Mouse (Mus musculus): ENCODE results near the gene Pde4a. TPM values are rescaled to one million over a fixed set of nuclear protein-coding genes. Genes with fewer than 3 reads are reported as not detected.

The Pde4a gene
- polyA plus RNA-seq, 1 experiment: 9.5 TPM

GRCm38 (mm10) chr9:21168161-21169123 lies 2.9 kb downstream of the Pde4a start:
- no peak overlapping the region for H3K4me3 ChIP-seq (ENCODE audit: low read depth, low read length)
- TF ChIP-seq CTCF (IDR thresholded peaks at IDR 0.05; ENCODE audit: low read depth, low read length) (peak; percentile 92), EP300 (IDR thresholded peaks at IDR 0.05; ENCODE audit: insufficient read depth, low read depth, low read length) (no peak)
- no peak overlapping the region for H3K9ac ChIP-seq (ENCODE audit: low read depth, poor library complexity, severe bottlenecking)
- H3K9me3 ChIP-seq (replicated peaks; ENCODE audit: control insufficient read depth, insufficient read depth, low read length, poor library complexity, severe bottlenecking): no peaks in the 10 kb centered on the region
- H3K4me1 ChIP-seq (ENCODE audit: control insufficient read depth, insufficient read depth, low read length): no peaks in the 10 kb centered on the region
- no peak overlapping the region for H3K27ac ChIP-seq (ENCODE audit: insufficient read depth, low read length)
- H3K27me3 ChIP-seq (ENCODE audit: control insufficient read depth, insufficient read depth, low read length, poor library complexity, severe bottlenecking): peaks cover 5% of the 10 kb centered on the region
- no peaks in the 10 kb centered on the region for H3K36me3 ChIP-seq (ENCODE audit: control insufficient read depth, insufficient read depth, low read length, poor library complexity, severe bottlenecking)

GRCm38 (mm10) chr9:21169157-21169556 lies 3.6 kb downstream of the Pde4a start:
- H3K9ac ChIP-seq (ENCODE audit: low read depth, poor library complexity, severe bottlenecking): no peak overlapping the region
- H3K36me3 ChIP-seq (ENCODE audit: control insufficient read depth, insufficient read depth, low read length, poor library complexity, severe bottlenecking): no peaks in the 10 kb centered on the region
- H3K27ac ChIP-seq (ENCODE audit: insufficient read depth, low read length): no peak overlapping the region
- no peaks in the 10 kb centered on the region for H3K9me3 ChIP-seq (replicated peaks; ENCODE audit: control insufficient read depth, insufficient read depth, low read length, poor library complexity, severe bottlenecking)
- H3K27me3 ChIP-seq (ENCODE audit: control insufficient read depth, insufficient read depth, low read length, poor library complexity, severe bottlenecking): peaks cover 5% of the 10 kb centered on the region
- H3K4me1 ChIP-seq (ENCODE audit: control insufficient read depth, insufficient read depth, low read length): no peaks in the 10 kb centered on the region
- no peak for TF ChIP-seq EP300 (IDR thresholded peaks at IDR 0.05; ENCODE audit: insufficient read depth, low read depth, low read length)
- TF ChIP-seq CTCF (IDR thresholded peaks at IDR 0.05; ENCODE audit: low read depth, low read length): no peak
- no peak for TF ChIP-seq POLR2A (IDR thresholded peaks at IDR 0.05; ENCODE audit: insufficient read depth, low read length)
- H3K4me3 ChIP-seq (ENCODE audit: low read depth, low read length): no peak overlapping the region

GRCm38 (mm10) chr9:21172364-21172763 lies 6.8 kb downstream of the Pde4a start:
- Histone ChIP-seq H3K4me3 (ENCODE audit: low read depth, low read length) (no peak overlapping the region), H3K9me3 (replicated peaks; ENCODE audit: control insufficient read depth, insufficient read depth, low read length, poor library complexity, severe bottlenecking) (no peaks in the 10 kb centered on the region), H3K27ac (ENCODE audit: insufficient read depth, low read length) (no peak overlapping the region), H3K36me3 (ENCODE audit: control insufficient read depth, insufficient read depth, low read length, poor library complexity, severe bottlenecking) (no peaks in the 10 kb centered on the region), H3K27me3 (ENCODE audit: control insufficient read depth, insufficient read depth, low read length, poor library complexity, severe bottlenecking) (no peaks in the 10 kb centered on the region), H3K4me1 (ENCODE audit: control insufficient read depth, insufficient read depth, low read length) (no peaks in the 10 kb centered on the region), H3K9ac (ENCODE audit: low read depth, poor library complexity, severe bottlenecking) (no peak overlapping the region)
- TF ChIP-seq POLR2A (IDR thresholded peaks at IDR 0.05; ENCODE audit: insufficient read depth, low read length): no peak
- no peak for TF ChIP-seq CTCF (IDR thresholded peaks at IDR 0.05; ENCODE audit: low read depth, low read length)
- no peak for TF ChIP-seq EP300 (IDR thresholded peaks at IDR 0.05; ENCODE audit: insufficient read depth, low read depth, low read length)

GRCm38 (mm10) chr9:21180402-21180801 lies 14.9 kb downstream of the Pde4a start:
- TF ChIP-seq CTCF (IDR thresholded peaks at IDR 0.05; ENCODE audit: low read depth, low read length) (no peak), POLR2A (IDR thresholded peaks at IDR 0.05; ENCODE audit: insufficient read depth, low read length) (no peak), EP300 (IDR thresholded peaks at IDR 0.05; ENCODE audit: insufficient read depth, low read depth, low read length) (no peak)
- no peaks in the 10 kb centered on the region for H3K9me3 ChIP-seq (replicated peaks; ENCODE audit: control insufficient read depth, insufficient read depth, low read length, poor library complexity, severe bottlenecking)
- H3K4me3 ChIP-seq (ENCODE audit: low read depth, low read length): no peak overlapping the region
- H3K36me3 ChIP-seq (ENCODE audit: control insufficient read depth, insufficient read depth, low read length, poor library complexity, severe bottlenecking): no peaks in the 10 kb centered on the region
- H3K27me3 ChIP-seq (ENCODE audit: control insufficient read depth, insufficient read depth, low read length, poor library complexity, severe bottlenecking): no peaks in the 10 kb centered on the region
- peaks cover 8% of the 10 kb centered on the region for H3K4me1 ChIP-seq (ENCODE audit: control insufficient read depth, insufficient read depth, low read length)
- H3K9ac ChIP-seq (ENCODE audit: low read depth, poor library complexity, severe bottlenecking): no peak overlapping the region
- no peak overlapping the region for H3K27ac ChIP-seq (ENCODE audit: insufficient read depth, low read length)

- TF ChIP-seq CTCF (IDR thresholded peaks at IDR 0.05; ENCODE audit: low read depth, low read length) (no peak), EP300 (IDR thresholded peaks at IDR 0.05; ENCODE audit: insufficient read depth, low read depth, low read length) (no peak)
- Histone ChIP-seq H3K4me1 (ENCODE audit: control insufficient read depth, insufficient read depth, low read length) (peaks cover 8% of the 10 kb centered on the region), H3K4me3 (ENCODE audit: low read depth, low read length) (no peak overlapping the region), H3K27ac (ENCODE audit: insufficient read depth, low read length) (no peak overlapping the region), H3K9me3 (replicated peaks; ENCODE audit: control insufficient read depth, insufficient read depth, low read length, poor library complexity, severe bottlenecking) (no peaks in the 10 kb centered on the region), H3K27me3 (ENCODE audit: control insufficient read depth, insufficient read depth, low read length, poor library complexity, severe bottlenecking) (no peaks in the 10 kb centered on the region), H3K9ac (ENCODE audit: low read depth, poor library complexity, severe bottlenecking) (no peak overlapping the region), H3K36me3 (ENCODE audit: control insufficient read depth, insufficient read depth, low read length, poor library complexity, severe bottlenecking) (no peaks in the 10 kb centered on the region)
Measured at GRCm38 (mm10) chr9:21180841-21181240, 15.3 kb downstream of the Pde4a start.

Data from ES-Bruce4 (cell line).